8 mouse cellular contexts compared by ENCODE assay signal in genomic region chr11:34833318-34834086, GRCm38 (mm10). TPM values are rescaled to one million over a fixed set of nuclear protein-coding genes. Genes with fewer than 3 reads are reported as not detected.
A peak's percentile ranks its signal among the peaks of the same experiment; 100 is the strongest.
DNase-seq lines count a peak whose midpoint lies in the region; ATAC-seq and TF ChIP-seq lines count a peak whose summit lies in the region.

TSS of gene Spdl1 (minus strand) at chr11:34833641.

- peak within 1 kb of the TSS; percentile 72 for H3K4me2 ChIP-seq in forebrain, embryonic 15.5 days (replicated peaks)
- peak within 1 kb of the TSS; percentile 81 for H3K4me2 ChIP-seq in lung, embryonic 14.5 days

- peak; percentile 96 for DNase-seq in ES-E14 (ENCODE audit: low read depth, low spot score)
- DNase-seq in cerebellum, adult 11-12 months = peak; percentile 89
- peak; percentile 97 to 98 for DNase-seq in heart, postnatal 36 days
- DNase-seq in layer of hippocampus, adult 2 months (ENCODE audit: low spot score in 2 of 2) = peak; percentile 93 to 95
- peak; percentile 100 for DNase-seq in lung, embryonic 14.5 days
- DNase-seq in thymus, adult 2 months = peak; percentile 97

- H3K9ac ChIP-seq in ES-E14 (ENCODE audit: insufficient read depth, low read depth, low read length, poor library complexity, severe bottlenecking) = peak within 1 kb of the TSS; percentile 98
- H3K9ac ChIP-seq in forebrain, embryonic 15.5 days (replicated peaks) = peak within 1 kb of the TSS; percentile 57
- H3K9ac ChIP-seq in lung, embryonic 14.5 days = peak within 1 kb of the TSS; percentile 79

- no peaks in the 10 kb centered on the region; the same call in 1 of the 2 replicates for H3K27me3 ChIP-seq in forebrain, embryonic 15.5 days
- no peaks in the 10 kb centered on the region for H3K27me3 ChIP-seq in lung, embryonic 14.5 days (ENCODE audit: insufficient read depth, low read length)
- H3K27me3 ChIP-seq in thymus, adult 2 months (ENCODE audit: control insufficient read depth, insufficient read depth, low read length) = no peaks in the 10 kb centered on the region

- peaks cover 11% of the 10 kb centered on the region for H3K36me3 ChIP-seq in ES-E14 (ENCODE audit: control insufficient read depth, insufficient read depth, low read length, poor library complexity, severe bottlenecking)
- peaks cover 9% of the 10 kb centered on the region for H3K36me3 ChIP-seq in forebrain, embryonic 15.5 days
- peaks cover 23% of the 10 kb centered on the region for H3K36me3 ChIP-seq in lung, embryonic 14.5 days (ENCODE audit: insufficient read depth)
- peaks cover 14% of the 10 kb centered on the region for H3K36me3 ChIP-seq in thymus, adult 2 months (ENCODE audit: control insufficient read depth, insufficient read depth, low read length)

- TF ChIP-seq CTCF in layer of hippocampus, adult 2 months (conservative IDR thresholded peaks at IDR 0.05) = no peak
- TF ChIP-seq CTCF in lung, embryonic 14.5 days (IDR thresholded peaks at IDR 0.05; ENCODE audit: low read depth) = no peak
- no peak for TF ChIP-seq CTCF in olfactory bulb, adult 2 months (IDR thresholded peaks at IDR 0.05; ENCODE audit: insufficient read depth, low read depth, low read length)
- peak; percentile 54; the same call in 1 of the 2 replicates for TF ChIP-seq CTCF in thymus, adult 2 months (IDR thresholded peaks at IDR 0.05; ENCODE audit: borderline replicate concordance, control insufficient read depth, extremely low read depth, insufficient read depth, low read length, poor library complexity)

- in situ Hi-C loops in ES-E14 (cut with MboI; ENCODE audit: low sequenced_read_pairs in 2 of 2, unreplicated experiment in 2 of 2) = loop anchor here in 1 of 2 experiments (25.0 kb wide), 1 partner anchor 854 kb away; no protein-coding TSS in a partner anchor

- TF ChIP-seq POLR2A in olfactory bulb, adult 2 months (IDR thresholded peaks at IDR 0.05; ENCODE audit: insufficient read depth, low read depth, low read length) = no peak; the same call in 1 of the 2 replicates
- peak; percentile 64; the same call in 1 of the 2 replicates for TF ChIP-seq POLR2A in thymus, adult 2 months (IDR thresholded peaks at IDR 0.05; ENCODE audit: control insufficient read depth, extremely low read depth, insufficient read depth, low read length, poor library complexity)

- under 1% methylated on average over 49 of the region's 49 CpGs for WGBS in forebrain, embryonic 15.5 days
- under 1% methylated on average over 49 of the region's 49 CpGs for WGBS in lung, embryonic 14.5 days
- WGBS in olfactory bulb, adult 2 months = under 1% methylated on average over 49 of the region's 49 CpGs
- under 1% methylated on average over 49 of the region's 49 CpGs for WGBS in thymus, adult 2 months

- H3K4me3 ChIP-seq in ES-E14 (ENCODE audit: insufficient read depth in 1 of 2, low read depth in 1 of 2, low read length in 2 of 2, poor library complexity in 1 of 2, severe bottlenecking in 1 of 2) = peak within 1 kb of the TSS; percentile 87 to 99
- H3K4me3 ChIP-seq in forebrain, embryonic 15.5 days = peak within 1 kb of the TSS; percentile 75
- peak within 1 kb of the TSS; percentile 71 for H3K4me3 ChIP-seq in layer of hippocampus, adult 2 months
- peak within 1 kb of the TSS; percentile 71 for H3K4me3 ChIP-seq in lung, embryonic 14.5 days (ENCODE audit: low read depth, low read length)
- H3K4me3 ChIP-seq in olfactory bulb, adult 2 months (ENCODE audit: insufficient read depth, low read depth, low read length) = peak within 1 kb of the TSS; percentile 90
- H3K4me3 ChIP-seq in thymus, adult 2 months (ENCODE audit: control insufficient read depth, insufficient read depth, low read length) = peak within 1 kb of the TSS; percentile 85

- peak within 1 kb of the TSS; percentile 79 for H3K27ac ChIP-seq in ES-E14 (ENCODE audit: insufficient read depth, low read depth, low read length, poor library complexity, severe bottlenecking)
- H3K27ac ChIP-seq in forebrain, embryonic 15.5 days (replicated peaks) = peak within 1 kb of the TSS; percentile 55
- H3K27ac ChIP-seq in layer of hippocampus, adult 2 months = peak within 1 kb of the TSS; percentile 79
- H3K27ac ChIP-seq in lung, embryonic 14.5 days (ENCODE audit: low read depth) = peak within 1 kb of the TSS; percentile 68; the same call in 1 of the 2 replicates
- H3K27ac ChIP-seq in olfactory bulb, adult 2 months (ENCODE audit: insufficient read depth, low read depth, low read length) = no peak within 1 kb of the TSS; the same call in 1 of the 2 replicates
- H3K27ac ChIP-seq in thymus, adult 2 months (ENCODE audit: control insufficient read depth, insufficient read depth, low read length) = peak within 1 kb of the TSS; percentile 84

- H3K4me1 ChIP-seq in ES-E14 (ENCODE audit: control insufficient read depth in 2 of 2, insufficient read depth in 2 of 2, low read length in 2 of 2, poor library complexity in 1 of 2) = peaks cover 3% of the 10 kb centered on the region in 2 experiments; a peak in 2 of 4 replicates
- H3K4me1 ChIP-seq in forebrain, embryonic 15.5 days = peaks cover 16% of the 10 kb centered on the region
- 0 out of 2 replicates have a peak, but pooled peaks cover 3% of the 10 kb centered on the region for H3K4me1 ChIP-seq in lung, embryonic 14.5 days (ENCODE audit: insufficient read depth)
- peaks cover 3% of the 10 kb centered on the region; the same call in 1 of the 2 replicates for H3K4me1 ChIP-seq in olfactory bulb, adult 2 months (ENCODE audit: control insufficient read depth, insufficient read depth, low read length)
- peaks cover 19% of the 10 kb centered on the region for H3K4me1 ChIP-seq in thymus, adult 2 months (replicated peaks; ENCODE audit: control insufficient read depth, insufficient read depth, low read length)

- intact Hi-C loops in heart, postnatal 36 days (cut with DNase I) = loop anchor here (10.0 kb wide), 2 partner anchors 1001 to 1669 kb away; partner anchors contain the start of genes Npm1 and Rars

- ATAC-seq in forebrain, embryonic 15.5 days (replicated peaks) = peak; percentile 98
- ATAC-seq in lung, embryonic 14.5 days (ENCODE audit: insufficient read depth) = peak; percentile 95

- H3K9me3 ChIP-seq in ES-E14 (ENCODE audit: control insufficient read depth, insufficient read depth, low read depth, low read length) = no peaks in the 10 kb centered on the region
- H3K9me3 ChIP-seq in forebrain, embryonic 15.5 days = no peaks in the 10 kb centered on the region
- no peaks in the 10 kb centered on the region for H3K9me3 ChIP-seq in lung, embryonic 14.5 days (ENCODE audit: low read depth, low read length)

TF ChIP-seq in ES-E14, 5 proteins besides CTCF, POLR2A, EP300 and RAD21:
- TF ChIP-seq MAFK (IDR thresholded peaks at IDR 0.05; ENCODE audit: insufficient read depth, low read depth, low read length) (no peak), CHD2 (IDR thresholded peaks at IDR 0.05; ENCODE audit: low read depth, low read length) (peak; percentile 99), ZNF384 (IDR thresholded peaks at IDR 0.05; ENCODE audit: low read depth, low read length) (no peak), HCFC1 (IDR thresholded peaks at IDR 0.05; ENCODE audit: borderline replicate concordance, insufficient read depth, low read length) (peak; percentile 63; the same call in 1 of the 2 replicates), ZC3H11A (IDR thresholded peaks at IDR 0.05; ENCODE audit: borderline replicate concordance, low read depth, low read length) (no peak)
TF ChIP-seq in ES-E14: peak in this region for 2.

RNA-seq across cellular contexts. Expression of gene Spdl1, which starts in this region (rescaled TPM):
- 37.4 and 40.1 TPM in 2 replicates for total RNA-seq in ES-E14 (2012; rRNA removed)
- polyA plus RNA-seq in forebrain, embryonic 15.5 days (2015; fragmentation: Nextera tagmentation; extraction: Ambion mirVana) = 8.0 and 9.1 TPM in 2 replicates
- under 1 TPM; 0.19 to 0.73 TPM for total RNA-seq in heart, postnatal 36 days (2021)
- 1 to 10 TPM in 1 of 2 experiments, under 1 TPM in 1; 0.71 to 1.1 TPM for total RNA-seq in layer of hippocampus, adult 2 months (2021)
- polyA plus RNA-seq in lung, embryonic 14.5 days (2014; fragmentation: Nextera tagmentation; extraction: Ambion mirVana) = 27.6 and 28.7 TPM in 2 replicates
- not detected in 2 replicates for polyA plus RNA-seq in olfactory bulb, adult 2 months (2012; ENCODE audit: insufficient read depth, insufficient read length, low replicate concordance, missing spikeins)
- polyA plus RNA-seq in thymus, adult 2 months (2012; rRNA removed) = 7.6 and 9.1 TPM in 2 replicates

Comparison
In these comparisons a context has a peak if more than half of its experiments do, and no peak if none do; other contexts are left out.
1. RNA of gene Spdl1 (total RNA-seq): 37.4 to 40.1 TPM in ES-E14; 0.71 to 1.1 TPM in layer of hippocampus, adult 2 months and 0.19 to 0.73 TPM in heart, postnatal 36 days; every median in the first group is over 10 times any median in the second.
2. Peak in DNase-seq in heart, postnatal 36 days; RNA of the gene not detected or under 1 TPM.
3. Peak in every context shown above with its lines, with median percentiles within 50 percentile points of each other: DNase-seq, H3K4me3 ChIP-seq and H3K9ac ChIP-seq.